Mouse (Mus musculus): ENCODE measurements around the gene Gsdme.

The Gsdme gene

GRCm38 (mm10) chr6:50189376-50189775 lies 74.3 kb downstream of the Gsdme start:
- no peak for DNase-seq (ENCODE audit: low spot score)

GRCm38 (mm10) chr6:50187955-50188354 lies 75.7 kb downstream of the Gsdme start:
- no peak for DNase-seq (ENCODE audit: low spot score)

GRCm38 (mm10) chr6:50180189-50180588 lies 83.5 kb downstream of the Gsdme start:
- DNase-seq (ENCODE audit: low spot score) = peak; percentile 31

GRCm38 (mm10) chr6:50175736-50176135 lies 87.9 kb downstream of the Gsdme start:
- no peak for DNase-seq (ENCODE audit: low spot score)

- DNase-seq (ENCODE audit: low spot score) = no peak
These were observed 93.9 kb downstream of the Gsdme start for GRCm38 (mm10) chr6:50169771-50170170.

GRCm38 (mm10) chr6:50168821-50169220 lies 94.8 kb downstream of the Gsdme start:
- no peak for DNase-seq (ENCODE audit: low spot score)

GRCm38 (mm10) chr6:50163013-50163412 lies 100.6 kb downstream of the Gsdme start:
- no peak for DNase-seq (ENCODE audit: low spot score)

- no peak for DNase-seq (ENCODE audit: low spot score)
These were observed 103.8 kb downstream of the Gsdme start for GRCm38 (mm10) chr6:50159842-50160241.

GRCm38 (mm10) chr6:50149378-50149777 lies 114.3 kb downstream of the Gsdme start:
- no peak for DNase-seq (ENCODE audit: low spot score)

- DNase-seq (ENCODE audit: low spot score) = no peak
These were observed 117.5 kb downstream of the Gsdme start for GRCm38 (mm10) chr6:50146158-50146557.

- DNase-seq (ENCODE audit: low spot score) = no peak
These were observed 124.1 kb downstream of the Gsdme start for GRCm38 (mm10) chr6:50139526-50139925.

Measured in layer of hippocampus, adult 9-10 months (tissue).